Mouse (Mus musculus): ENCODE results near the gene Selenon. TPM values are rescaled to one million over a fixed set of nuclear protein-coding genes. Genes with fewer than 3 reads are reported as not detected.
A peak's percentile ranks its signal among the peaks of the same experiment; 100 is the strongest.
"Not testable (repeated sequence)": the region's sequence is repeated elsewhere in the genome, so short reads cannot be mapped to it uniquely, and the experiment has no call there.

Selenon gene
- polyA plus RNA-seq, 1 experiment, result 25.8 TPM

DNA sequence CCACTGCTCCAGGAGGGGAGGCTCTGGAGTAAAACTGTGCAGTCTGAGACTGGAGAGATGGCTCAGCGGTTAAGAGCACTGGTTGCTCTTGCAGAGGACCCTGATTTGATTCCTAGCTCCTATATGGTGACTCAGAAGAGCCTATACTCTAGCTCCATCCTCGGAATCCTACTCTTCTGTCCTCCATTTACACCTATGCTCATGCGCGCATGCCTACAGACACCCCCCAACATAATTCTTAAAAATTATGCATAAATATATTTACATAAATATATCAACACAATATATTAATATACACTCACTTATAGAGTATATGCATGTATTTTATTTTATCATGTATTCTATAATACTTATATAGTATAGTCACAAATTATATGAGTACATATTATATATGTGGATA lies 41.6 kb downstream of the Selenon start:
- no peak for DNase-seq (ENCODE audit: low spot score)

DNA sequence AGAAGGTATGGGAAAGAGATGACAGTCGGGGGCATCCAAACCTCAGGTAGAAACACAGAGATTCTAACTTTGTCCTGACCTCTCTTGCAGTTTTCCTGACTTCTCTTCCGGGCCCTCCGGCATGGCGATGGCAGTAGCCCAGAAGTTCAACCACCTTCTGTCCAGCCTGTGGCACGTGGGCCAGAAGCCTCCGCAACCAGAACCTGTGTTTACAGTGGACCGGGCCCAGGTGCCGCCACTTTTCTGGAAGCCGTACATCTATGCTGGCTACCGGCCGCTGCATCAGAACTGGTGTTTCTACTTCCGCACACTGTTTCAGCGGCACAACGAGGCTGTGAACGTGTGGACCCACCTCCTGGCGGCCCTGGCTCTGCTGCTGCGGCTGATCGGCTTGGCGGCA lies 45.3 kb downstream of the Selenon start:
- DNase-seq (ENCODE audit: low spot score), result no peak

DNA sequence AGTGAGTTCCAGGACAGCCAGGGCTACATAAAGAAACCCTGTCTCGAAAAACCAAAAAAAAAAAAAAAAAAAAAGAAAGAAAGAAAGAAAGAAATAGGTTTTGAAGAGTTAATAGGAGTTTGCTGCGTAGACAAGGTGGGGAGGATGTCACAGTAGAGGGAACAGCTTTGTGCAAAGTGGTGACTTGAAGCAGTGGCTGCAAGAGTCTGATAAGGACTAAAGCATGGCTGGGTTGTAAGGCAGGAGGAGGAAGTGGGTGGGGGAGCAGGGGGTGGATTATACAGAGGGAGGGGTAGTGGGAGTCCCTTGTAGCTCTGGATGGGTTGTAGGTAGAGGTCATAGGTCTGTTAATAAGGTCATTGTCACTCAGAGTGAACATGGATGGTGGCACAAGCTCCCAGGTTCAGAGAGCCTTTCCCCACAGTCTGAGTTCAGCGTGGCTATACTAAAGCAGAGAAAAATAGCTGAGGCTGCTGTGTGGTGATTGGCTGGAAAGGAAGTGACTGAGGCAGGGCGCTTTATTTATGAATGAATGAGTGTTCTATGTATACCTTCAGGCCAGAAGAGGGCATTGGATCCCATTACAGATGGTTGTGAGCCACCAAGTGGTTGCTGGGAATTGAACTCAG lies 45.9 kb downstream of the Selenon start:
- no peak for DNase-seq (ENCODE audit: low spot score)

- DNase-seq (ENCODE audit: low spot score), result no peak
Measured at GRCm38 (mm10) chr4:134505303-134505789, 46.6 kb downstream of the Selenon start.

- DNase-seq (ENCODE audit: low spot score), result no peak
Measured at GRCm38 (mm10) chr4:134503686-134504357, 48.1 kb downstream of the Selenon start.

- DNase-seq (ENCODE audit: low spot score), result no peak
Measured at GRCm38 (mm10) chr4:134501095-134501494, 50.9 kb downstream of the Selenon start.

- not testable (repeated sequence) for DNase-seq (ENCODE audit: low spot score)
Measured at GRCm38 (mm10) chr4:134498983-134499382, 53.0 kb downstream of the Selenon start.

GRCm38 (mm10) chr4:134497986-134498731 lies 53.8 kb downstream of the Selenon start:
- no peak for DNase-seq (ENCODE audit: low spot score)

DNA sequence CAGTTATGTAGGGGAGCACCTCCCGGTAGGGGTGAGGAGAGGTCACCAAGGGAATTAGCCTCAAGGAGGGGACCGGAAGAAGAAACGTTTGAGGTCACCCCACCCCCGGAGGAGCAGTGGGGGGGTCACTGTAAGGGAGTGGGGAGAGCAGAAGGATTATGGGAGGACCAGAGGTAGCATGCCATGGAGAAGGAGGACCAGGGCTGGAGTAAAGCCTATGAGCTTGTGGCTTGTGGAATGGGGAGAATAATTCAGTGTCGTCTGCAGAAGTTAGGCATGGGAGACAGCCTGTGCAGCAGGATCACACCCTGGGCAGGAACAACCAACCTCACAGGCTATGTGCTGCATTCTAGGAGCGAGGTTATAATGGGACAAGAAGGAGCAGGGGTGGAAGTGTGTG lies 54.7 kb downstream of the Selenon start:
- no peak for DNase-seq (ENCODE audit: low spot score)

- DNase-seq (ENCODE audit: low spot score), result peak; percentile 72
Measured at GRCm38 (mm10) chr4:134496595-134497210, 55.3 kb downstream of the Selenon start, which contains the start of gene Paqr7. Gene Paqr7, plus strand, starts transcription at chr4:134496697.

DNA sequence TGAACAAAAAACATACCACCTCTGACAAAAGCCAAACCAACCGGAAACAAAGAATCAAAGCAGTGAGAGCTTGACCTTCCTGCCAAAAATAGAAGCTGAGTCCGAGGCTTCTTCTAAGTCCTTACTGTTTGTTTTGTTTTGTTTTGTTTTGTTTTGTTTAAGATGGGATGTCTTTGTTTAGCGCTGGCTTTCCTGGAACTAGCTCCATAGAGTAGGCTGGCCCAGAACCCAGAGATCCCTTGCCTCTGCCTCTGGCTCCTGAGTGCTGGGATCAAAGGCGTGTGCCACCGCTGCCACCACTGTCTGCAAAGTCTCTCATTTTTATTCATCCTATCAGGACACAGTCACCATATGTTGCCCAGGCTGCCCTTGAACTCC lies 56.4 kb downstream of the Selenon start:
- no peak for DNase-seq (ENCODE audit: low spot score)

DNA sequence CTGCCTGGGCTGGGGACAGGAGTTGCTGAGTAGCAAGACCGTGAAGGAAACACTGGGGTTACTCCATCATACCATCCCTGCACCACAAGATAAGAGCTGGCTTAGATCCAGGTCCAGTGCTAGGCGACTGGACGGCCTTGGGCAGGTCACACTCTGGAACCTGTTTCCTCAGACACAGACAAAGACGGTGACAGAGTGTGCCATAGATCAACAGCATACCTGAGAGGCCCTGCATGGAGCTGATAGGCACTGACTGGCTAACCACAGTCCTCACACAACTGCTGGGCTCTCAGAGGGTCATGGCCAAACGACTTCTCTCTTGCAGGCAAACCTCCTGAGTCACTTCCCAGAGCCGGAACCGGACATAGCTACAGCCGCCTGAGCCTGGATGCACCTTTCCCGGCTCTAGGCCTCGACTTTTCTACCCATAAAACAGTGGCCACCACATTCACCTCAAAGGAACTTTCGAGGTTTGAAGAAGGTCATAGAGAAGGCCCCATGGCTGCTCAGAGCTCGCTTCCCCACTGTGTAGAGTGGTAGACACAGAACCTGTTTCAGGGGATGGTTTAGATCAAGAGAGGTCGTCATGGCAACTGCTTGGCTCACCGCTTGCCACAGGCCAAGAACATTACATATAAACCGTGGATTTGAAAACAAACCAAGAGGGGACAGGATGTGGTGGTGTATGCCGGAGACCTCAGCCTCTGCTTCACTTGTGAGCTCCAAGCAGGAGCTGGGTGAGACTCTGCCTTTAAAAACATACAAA lies 57.0 kb downstream of the Selenon start:
- DNase-seq (ENCODE audit: low spot score), result no peak

GRCm38 (mm10) chr4:134494161-134494560 lies 57.8 kb downstream of the Selenon start:
- DNase-seq (ENCODE audit: low spot score), result not testable (repeated sequence)

DNA sequence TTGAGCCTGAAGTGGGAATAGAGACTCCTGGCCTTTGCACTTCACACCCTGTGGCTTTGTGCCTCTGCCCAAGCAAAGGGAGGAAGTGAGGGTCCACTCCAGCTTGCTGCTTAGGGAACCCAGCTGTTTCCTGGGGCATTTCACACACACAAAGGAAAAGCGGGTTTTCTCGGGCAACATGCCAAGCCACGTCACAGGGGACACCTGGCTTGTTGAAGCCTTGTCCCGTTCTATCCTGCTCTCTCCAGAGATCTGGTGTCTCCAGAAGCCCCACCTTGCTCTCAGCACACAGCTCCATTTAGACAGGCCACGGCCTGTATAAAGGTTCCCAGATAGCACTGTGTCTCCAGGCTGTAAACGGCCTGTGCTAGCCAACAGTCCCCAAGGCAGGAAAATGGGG lies 60.2 kb downstream of the Selenon start:
- no peak for DNase-seq (ENCODE audit: low spot score)

DNA sequence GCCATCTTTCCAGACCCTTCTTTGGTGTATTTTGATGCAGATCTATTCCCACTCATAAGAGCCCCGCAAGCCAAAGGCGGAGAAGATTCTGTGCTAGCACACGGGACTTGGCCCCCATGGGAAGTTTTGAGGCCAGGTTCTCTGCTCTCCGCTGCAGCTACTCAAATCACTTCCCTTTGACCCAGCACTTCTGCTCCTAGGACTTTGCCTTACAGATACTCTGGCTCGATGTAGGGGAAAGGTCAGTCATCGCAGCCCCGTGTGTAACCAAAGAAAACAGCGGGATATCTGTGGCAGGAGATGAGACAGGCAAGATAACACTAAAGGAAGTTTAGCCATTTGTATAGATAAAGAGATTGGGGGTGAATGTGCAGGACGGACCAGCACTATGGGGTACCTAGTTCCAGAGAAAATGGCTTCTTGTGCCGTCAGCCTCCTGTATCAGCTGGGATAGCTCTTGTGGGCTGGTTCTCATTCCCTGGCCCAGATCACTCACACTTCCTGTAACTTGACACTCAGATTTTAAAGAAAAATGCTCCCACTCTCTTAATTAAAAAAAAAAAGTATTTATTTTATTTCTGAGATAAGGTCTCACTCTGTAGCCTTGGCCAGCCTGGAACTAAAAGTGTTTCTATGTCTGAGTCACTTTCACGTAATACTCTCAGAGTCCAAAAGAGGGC lies 61.8 kb downstream of the Selenon start:
- no peak for DNase-seq (ENCODE audit: low spot score)

- DNase-seq (ENCODE audit: low spot score), result no peak
Measured at GRCm38 (mm10) chr4:134488211-134488610, 63.8 kb downstream of the Selenon start.

Other genes starting within 250 kb of the Selenon start
- 0.04 and 0.12 TPM in 2 replicates for gene Trim63, start 237.0 kb downstream of the Selenon start, polyA plus RNA-seq (2012; rRNA removed)
- 0.06 and 0.08 TPM in 2 replicates for gene Slc30a2, start 209.0 kb downstream of the Selenon start, polyA plus RNA-seq (2012; rRNA removed)
- gene Extl1, start 168.3 kb downstream of the Selenon start, polyA plus RNA-seq (2012; rRNA removed), result 9.8 and 10.9 TPM in 2 replicates
- gene Pafah2, start 155.8 kb downstream of the Selenon start, polyA plus RNA-seq (2012; rRNA removed), result 37.9 and 39.9 TPM in 2 replicates
- 67.0 and 104 TPM in 2 replicates for gene Stmn1, start 83.8 kb downstream of the Selenon start, polyA plus RNA-seq (2012; rRNA removed)
- 40.0 and 42.7 TPM in 2 replicates for gene Paqr7, start 55.5 kb downstream of the Selenon start, polyA plus RNA-seq (2012; rRNA removed)
- 0.44 and 0.72 TPM in 2 replicates for gene Aunip, start 41.2 kb downstream of the Selenon start, polyA plus RNA-seq (2012; rRNA removed)
- gene Mtfr1l, start 16.8 kb downstream of the Selenon start, polyA plus RNA-seq (2012; rRNA removed), result 153 and 165 TPM in 2 replicates
- gene Man1c1, start 152.1 kb upstream of the Selenon start, polyA plus RNA-seq (2012; rRNA removed), result 7.3 and 12.7 TPM in 2 replicates
- 17.9 and 21.4 TPM in 2 replicates for gene Ldlrap1, start 215.9 kb upstream of the Selenon start, polyA plus RNA-seq (2012; rRNA removed)

Measured in urinary bladder, adult 2 months (tissue).